Mouse (Mus musculus) embryo, embryonic 11.5 days (tissue): Measurements from ENCODE around the gene Cdk5rap3.
A peak's percentile ranks its signal among the peaks of the same experiment; 100 is the strongest.

Source experiments
- DNase-seq: peaks from one replicate; pipeline ENCODE4 v3.0.0-alpha.2; 2012; ENCODE audit warnings: low read depth, low spot score

The Cdk5rap3 gene

DNA sequence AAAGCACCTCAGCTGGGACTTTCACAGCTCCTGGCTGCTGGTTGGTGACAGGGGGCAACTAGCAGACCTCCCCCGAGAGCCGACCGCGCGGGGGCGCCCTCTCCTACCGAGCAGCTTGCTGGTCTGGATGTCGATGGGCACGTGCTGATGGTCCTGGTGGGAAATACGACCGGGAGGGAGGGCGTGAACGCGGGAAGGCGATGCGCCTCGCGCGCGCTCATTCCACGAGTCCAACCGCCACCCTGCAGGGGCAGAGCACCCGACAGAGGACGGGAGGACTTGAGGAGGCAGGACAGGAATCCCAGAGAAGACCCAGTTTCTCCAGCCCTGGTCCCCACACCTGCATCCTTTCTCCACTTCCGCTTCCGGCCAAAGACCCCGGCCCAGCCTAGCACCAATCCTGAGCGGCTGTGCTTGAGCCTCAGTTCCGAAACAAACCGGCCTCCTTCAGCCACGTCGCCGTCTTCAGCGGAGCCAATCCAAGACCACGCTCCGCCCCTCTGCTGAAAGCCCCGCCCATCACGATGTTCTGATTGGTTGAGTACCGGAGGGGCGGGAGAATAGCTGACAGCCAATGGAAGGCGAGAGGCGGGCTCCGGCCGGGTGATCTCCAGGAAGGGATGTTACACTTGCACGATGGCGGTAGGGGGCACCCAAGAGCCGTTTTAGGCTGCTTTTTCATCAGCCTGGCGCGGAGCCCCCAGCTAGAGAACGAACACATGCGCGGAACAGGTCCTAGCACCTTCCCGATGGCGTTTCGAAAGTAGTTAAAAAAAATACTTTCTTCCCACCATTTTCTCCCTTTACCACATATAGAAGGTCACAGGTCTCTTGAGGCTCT is at the start of gene Cdk5rap3:
Gene Cdk5rap3, minus strand, starts transcription at position 453 of the 841 bp plus-strand sequence.
- DNase-seq, result peak; percentile 100

DNA sequence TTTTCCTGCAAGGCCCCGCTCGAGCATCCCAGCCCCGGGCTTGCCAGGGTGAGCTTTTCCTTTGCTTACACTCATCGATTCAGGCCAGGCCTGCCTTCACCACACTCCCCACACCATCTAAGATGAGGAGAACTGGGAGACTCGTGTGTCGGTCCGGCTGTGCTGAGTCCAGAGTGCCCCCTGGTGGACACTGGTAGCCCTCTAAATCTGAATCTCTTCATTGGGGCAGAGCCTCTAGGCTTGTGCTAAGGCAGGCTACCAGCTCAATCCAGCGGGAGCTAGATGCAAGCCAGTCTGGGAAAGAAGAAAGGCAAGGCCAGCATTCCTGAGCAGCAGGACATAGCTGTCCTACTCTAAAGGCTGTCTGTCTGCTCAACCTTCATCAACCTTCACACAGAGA is 47.3 kb upstream of the Cdk5rap3 start:
- DNase-seq, result peak; percentile 71

DNA sequence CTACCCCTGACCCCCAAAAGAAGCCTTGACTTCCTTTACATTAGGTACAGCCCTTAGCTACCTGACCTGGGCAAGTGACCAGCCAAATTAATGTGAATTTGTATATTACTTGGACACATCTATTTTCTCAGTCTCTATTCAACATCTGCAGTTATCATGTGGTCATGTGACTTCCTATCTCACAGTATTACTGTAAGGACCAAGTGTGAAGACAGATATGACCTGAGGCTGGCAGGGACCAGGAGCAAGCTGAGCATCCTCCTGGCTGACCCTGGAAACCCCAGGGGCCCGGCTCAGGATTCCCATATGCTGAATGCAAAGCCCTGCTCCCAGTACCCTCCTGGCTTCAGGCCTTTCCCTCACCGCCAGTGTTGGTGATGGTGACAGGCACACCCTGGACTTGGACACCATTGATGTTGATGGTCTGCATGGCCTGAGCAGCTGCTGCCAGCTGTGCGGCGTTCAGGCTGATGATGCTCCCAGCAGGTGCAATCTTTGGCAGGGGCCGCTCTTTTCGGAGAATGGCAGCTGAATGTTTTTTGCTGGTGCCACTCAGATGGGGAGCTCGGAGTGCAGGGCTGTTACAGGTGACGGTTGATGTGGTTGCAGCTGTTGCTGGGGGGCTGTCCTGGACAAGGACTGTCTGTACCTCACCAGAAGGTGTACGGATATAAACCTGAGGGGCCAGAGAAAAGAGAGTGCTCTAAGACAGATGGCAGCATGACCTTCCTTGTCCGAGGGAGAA is 40.9 kb upstream of the Cdk5rap3 start:
- DNase-seq, result no peak

DNA sequence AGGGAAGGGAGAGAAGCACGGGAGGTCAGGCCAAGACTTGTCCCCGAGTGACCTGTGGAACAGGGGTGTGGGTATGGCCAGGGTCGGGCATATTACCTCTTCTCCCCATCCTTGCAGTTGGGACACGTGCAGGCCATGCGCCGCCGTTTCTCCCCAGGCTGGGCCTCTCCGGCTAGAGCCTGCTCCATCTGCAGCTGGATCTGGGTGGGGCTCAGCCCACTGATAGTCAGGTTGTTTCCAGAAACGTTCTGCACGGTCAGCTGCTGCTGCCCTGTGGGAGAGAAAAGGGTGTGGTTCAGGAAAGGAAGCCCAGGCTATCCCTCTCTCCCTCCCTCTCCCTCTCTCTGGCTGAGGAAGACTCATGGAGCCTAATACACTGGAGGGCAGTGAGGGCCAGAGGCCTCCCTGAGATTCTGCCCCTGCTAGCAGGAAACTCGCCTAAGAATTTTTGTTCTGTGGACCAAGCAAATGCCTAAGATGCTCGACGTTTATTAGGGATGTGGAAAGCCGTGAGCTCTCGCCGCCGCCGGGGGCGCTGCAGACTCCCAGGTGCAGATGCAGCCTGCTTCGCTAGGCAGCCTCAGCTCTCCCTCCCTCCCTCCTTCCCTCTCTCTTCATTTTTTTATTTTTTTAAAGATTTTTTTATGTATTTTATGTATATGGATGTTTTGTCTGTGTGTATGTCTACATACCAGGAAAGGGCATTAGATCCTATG is 39.9 kb upstream of the Cdk5rap3 start:
- DNase-seq, result no peak

DNA sequence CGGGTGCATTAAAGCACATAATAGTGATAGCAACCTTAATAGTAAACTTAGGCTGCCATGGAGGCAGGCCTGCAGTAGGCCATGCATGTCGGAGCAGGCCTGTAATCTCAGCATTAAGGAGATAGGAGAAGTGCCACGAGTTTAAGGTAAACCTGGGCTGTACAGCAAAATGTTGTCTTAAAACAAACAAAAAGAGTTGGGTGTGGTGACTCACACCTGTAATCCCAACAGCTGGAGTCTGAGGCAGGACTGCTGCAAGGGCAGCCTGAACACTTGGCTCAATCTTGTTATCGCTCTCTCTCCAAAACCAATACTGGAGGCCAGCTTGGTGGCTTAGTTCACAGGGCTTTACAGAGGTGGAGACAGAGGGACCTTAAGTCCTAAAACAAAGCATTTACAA is 38.8 kb upstream of the Cdk5rap3 start:
- DNase-seq, result no peak

DNA sequence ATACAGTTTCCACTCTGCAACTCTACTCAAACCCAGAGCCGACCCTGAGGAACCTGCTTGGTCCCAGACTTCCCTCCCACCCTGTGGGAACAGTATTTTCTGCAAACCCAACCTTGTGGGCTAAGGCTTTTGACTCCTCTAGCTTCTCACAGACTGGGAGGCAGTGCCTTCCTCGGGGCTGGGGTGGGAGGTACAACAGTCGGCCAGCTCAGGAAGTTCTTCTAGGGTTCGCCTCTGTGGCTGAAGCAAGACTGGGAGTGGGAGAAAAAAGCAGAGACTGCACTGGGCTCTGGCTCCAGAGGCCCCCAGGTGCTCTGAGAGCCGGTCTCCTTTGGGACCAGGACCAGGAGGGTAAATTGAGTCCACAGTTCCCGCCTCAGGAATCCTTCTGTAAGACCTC is 36.6 kb upstream of the Cdk5rap3 start:
- no peak for DNase-seq

DNA sequence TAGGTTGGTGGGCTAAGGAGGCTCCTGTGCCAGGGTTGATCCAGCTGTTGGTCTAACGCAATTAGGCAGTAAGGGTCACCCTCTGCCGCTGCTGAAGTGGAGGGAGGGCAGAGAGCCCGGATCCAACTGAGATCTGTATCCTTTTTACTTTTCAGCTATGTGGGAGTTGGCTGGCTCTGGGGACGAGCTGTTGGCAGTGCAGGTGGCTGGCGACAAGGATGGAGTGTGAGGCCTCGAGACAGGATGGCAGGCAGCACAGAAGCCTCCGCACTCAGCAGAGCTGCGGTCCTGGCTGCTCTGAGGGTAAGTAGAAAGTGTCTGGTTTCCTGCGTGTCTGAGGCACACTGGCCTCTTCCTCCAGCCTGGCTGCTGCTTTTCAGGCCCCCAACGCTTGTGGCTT is 36.1 kb upstream of the Cdk5rap3 start:
- no peak for DNase-seq

DNA sequence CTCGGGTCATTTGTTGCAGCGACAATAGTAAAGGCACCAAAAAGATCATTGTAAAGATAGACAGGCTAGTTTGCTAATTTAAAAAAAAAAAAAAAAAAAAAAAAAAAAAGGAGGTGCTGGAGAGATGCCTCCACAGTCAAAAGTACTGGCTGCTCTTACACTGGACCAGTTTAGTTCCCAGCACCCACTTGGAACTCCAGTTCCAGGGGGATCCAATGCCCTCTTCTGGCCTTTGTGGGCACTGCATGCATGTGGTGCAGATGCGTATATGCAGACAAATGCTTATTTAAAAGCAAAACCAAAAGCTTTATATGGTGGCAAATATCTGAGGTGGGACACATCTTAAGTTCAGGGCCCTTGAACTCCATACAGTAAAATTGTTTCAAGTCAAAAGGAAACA is 34.5 kb upstream of the Cdk5rap3 start:
- DNase-seq, result no peak

DNA sequence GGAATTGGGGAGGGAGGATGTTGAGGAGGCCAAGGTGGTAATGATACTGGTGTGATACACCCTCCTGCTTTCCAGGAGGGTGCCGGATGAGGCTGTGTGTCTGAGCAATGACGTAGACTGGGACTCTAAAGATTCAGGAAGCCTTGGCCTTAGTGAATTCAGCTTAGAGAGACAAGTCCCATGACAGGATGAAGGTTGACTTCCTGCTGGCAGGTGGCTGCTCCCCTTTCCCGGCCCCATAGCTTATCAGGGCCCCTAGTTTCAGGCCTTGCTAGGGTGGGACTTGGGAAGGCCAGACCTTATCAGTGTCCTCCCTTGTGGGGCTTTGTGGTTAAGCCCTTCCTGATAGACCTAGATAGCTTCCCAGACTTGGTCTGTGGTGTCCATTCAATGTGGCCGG is 31.6 kb upstream of the Cdk5rap3 start:
- no peak for DNase-seq

DNA sequence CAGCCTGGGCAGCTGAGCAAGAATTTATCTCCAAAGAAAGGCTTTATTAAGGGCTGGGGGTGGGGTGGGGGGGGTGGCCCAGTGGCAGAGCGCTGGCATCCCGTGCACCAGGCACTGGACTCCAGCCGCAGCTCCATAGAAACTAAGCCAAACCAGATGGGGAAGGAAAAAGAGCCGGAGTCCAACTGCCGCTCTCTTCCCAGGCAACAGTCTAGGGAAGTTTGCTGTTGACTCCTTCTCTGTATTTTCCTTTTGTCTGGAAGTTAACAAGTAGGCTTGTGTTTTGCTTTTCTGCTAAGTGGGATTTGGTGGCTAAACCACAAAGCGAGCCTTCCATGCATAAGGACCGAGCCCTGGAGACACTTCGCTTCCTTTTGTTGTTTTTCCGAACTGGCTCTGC is 30.2 kb upstream of the Cdk5rap3 start:
- no peak for DNase-seq

DNA sequence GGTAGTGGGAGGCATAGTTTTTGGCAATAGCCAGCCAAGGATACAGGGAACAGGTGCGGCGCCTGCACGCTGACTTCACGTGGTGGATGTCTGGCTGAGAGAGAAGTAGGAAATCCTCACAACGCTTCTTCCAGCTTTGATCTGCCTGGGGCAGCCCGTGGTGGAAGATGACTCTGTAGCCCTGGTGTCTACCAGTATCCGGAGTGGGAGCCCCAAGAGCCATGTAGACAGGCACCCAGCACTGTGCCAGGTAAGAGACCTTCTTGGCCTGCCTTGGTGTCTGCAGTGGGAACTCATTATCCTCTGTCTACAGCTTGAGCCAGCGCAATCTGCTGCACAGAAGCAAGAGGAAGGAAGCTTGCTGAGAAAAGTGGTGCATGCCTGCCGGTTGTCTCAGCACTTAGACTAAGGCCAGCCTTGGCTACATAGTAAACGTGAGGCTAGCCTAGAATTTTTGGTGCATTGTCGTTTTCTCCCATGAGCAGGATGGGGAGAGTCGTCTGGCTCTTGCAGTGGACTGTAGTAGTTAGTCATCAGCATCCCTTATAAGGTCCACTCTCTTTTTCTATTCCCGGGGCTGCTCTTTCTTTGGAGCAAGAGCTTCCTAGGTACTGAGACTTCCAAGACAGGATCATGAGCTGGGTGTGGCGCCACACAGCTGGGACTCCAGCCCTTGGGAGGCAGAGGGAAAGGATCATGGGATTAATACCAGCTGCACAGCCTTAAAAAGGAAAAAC is 28.7 kb upstream of the Cdk5rap3 start:
- no peak for DNase-seq

DNA sequence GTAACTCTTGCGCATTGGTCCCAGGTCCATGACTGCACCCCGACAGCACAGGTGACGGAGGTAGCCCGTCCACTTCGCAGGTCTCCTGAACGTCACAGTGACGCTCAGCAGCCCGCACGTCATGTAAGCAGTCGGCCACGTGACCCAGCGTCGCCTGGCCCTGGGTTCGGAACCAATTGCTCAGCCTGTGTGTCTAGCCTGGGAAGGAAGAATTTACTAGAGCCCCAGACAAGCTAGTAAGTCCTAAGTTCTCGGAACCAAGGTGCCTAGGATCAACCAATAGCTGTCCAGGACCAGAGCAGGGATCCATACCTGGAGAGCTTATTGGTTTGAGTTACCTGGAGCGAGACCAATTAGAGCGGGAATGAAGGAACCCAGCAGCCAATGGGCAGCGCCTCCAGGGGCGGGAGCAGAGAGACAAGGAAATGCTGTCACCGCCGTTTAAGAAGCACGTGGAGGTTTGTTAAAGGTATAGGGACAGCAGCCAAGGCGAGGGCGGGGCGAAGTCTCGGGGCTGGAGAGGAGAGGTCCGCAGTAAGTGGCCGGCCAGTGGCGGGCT is 27.5 kb upstream of the Cdk5rap3 start, which contains the start of gene Pnpo:
Gene Pnpo, minus strand, starts transcription at position 241 of the 559 bp plus-strand sequence.
- peak; percentile 85 for DNase-seq

DNA sequence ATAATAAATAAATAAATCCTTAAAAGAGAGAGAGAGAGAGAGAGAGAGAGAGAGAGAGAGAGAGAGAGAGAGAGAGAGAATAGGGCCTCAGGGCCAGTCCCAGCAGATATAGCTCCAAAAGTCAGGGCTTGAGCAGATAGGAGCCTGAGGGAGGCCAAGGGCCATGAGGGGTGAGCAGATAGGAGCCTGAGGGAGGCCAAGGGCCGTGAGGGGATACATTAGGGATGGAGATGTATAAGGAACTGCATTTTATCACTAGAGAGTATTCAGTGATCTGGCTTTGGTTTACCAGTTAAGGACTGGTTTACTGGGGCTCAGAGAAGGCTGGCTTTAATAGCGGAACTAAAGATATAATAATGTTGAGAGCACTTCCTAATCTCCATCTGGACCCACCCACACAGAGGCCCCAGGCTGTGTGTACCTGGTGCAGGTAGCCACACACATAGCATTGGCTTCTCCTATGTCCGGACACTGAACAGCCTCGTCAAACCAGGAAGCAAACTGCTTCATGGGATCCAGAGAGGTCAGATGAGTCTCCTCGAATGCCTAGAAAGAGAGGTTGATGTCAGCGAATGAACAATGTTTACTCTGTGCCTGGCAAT is 25.8 kb upstream of the Cdk5rap3 start:
- DNase-seq, result no peak

DNA sequence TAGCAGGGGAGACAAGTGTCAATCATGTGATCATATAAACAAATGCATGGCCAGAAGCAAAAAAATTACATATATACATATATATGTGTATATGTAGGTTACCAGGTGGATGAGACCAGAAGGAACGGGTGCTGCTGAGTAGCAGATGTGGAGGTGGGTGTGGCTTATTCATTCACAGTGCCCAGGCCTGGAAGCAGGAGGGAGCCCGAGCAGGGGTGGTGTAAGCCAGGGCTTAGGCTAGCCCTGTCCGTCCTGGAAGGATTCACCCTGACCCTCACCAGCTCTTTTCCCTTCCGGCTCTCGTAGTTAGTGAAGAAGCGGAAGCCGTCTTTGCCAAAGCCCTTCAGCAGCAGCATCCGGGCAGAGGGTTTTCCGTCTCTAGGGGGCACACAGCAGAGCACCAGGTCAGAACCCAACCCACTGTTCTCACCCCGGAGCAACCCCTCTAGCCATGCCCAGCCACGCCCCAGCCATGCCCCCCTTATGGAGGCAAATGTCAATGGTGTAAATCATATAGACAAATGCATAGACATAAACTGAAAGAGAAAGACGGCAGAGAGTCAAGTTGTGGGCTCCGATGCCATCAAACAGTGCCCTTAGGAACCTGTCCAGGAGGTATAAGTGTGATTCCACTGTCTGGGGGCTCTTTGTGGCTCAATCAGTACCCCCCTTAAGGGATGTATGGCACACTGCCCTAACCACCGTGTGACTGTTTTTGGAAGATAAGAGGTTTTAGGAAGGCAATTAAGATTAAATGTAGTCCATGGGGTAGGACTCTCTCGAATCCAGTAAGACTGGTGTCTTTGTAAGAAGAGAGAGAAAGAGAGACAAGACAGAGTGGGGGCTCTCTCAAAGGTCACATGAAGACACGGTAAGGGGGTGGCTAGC is 24.5 kb upstream of the Cdk5rap3 start:
- DNase-seq, result no peak

DNA sequence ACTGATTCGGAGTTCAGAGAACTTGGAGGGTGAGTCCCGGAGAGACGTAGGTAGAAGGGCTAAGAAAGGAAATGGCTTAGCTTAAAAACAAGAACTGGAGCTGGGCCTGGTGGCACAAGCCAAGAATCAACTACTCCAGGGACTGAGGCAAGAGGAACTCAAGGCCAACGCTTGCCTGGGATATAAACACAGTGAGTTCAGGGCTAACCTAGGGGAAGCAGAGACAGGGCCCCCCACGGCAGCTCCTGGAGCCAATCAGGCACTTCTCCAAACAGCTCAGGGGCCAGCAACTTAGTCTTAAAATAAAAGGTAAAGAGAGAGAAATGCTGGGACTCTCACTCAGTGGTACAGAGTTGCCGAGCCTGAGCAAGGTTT is 22.1 kb upstream of the Cdk5rap3 start:
- no peak for DNase-seq

DNA sequence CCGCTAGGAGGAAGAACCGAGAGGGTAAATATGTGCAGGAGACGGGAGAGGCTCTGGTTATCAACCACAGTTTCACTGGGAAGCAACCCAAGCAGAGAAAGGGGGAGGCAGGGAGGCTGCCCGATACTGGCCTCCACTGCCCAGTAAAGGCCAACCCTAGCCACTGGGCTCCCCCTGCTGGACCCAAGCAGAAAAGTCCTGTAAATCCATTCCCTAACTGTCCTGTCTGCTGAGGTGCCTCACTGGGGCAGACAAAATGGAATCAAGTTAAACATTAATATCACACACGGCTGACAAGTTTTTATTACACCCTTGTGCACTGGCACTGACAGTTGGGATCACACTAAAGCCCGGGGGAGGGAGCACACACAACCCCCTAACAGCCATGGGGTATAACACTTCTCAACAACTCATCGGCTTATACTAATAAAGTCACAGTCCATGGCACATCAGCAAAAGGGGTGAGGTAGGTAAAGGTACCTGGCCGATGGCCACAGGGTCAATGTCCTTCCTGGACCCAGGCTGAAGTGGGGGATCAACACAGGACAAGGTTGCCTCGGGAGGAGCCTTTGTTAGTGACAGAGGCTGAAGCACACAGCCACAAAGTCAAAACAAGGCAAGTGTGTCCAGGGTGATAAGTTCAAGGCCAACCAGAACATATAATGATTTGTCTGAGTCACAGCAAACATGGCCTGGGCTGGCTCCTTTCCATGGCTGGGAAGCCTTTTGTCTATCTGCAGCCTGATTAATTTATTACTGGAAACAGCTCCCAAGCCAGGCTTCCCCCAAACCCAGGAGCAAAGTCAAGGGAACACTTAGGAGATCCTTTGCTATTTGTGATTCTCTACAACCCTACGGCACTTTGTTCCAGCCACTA is 21.5 kb upstream of the Cdk5rap3 start:
- DNase-seq, result no peak

DNA sequence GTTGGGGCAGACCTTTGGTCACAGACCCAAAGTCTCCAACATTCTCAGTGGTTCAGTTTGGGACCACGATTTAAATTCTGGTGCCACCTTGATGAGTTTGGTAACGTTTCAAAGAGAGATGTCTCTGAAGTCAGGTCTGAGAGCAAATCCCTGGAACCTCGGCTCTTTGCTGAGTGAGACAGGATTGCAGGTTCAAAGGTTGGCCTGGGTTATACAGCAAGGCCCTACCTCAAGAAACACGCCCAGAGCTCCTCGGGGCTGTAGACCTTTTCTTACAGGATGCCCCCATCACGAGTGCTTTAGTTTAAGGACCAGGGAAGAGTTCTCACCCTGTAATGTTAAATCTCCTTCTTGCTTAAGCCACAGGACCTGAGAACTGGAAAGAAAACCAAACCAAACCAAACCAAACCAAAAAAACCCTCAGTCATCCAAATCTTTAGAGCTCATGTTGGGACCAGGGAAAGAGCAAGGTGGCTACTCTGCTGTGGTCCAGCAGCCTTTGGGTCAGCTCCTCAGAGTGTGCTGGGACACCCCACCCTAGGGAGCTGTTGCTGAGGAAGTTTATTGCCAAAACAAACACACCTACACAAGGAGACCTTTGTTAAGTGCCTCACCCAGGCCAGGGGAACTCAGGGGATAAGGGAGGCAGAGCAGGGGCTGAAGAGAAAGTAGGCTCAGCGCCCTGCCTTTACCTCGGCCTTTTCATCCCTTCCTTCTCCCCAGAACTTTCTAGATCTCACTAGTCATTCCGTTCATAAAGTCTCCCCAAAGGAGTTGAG is 19.8 kb upstream of the Cdk5rap3 start:
- no peak for DNase-seq

DNA sequence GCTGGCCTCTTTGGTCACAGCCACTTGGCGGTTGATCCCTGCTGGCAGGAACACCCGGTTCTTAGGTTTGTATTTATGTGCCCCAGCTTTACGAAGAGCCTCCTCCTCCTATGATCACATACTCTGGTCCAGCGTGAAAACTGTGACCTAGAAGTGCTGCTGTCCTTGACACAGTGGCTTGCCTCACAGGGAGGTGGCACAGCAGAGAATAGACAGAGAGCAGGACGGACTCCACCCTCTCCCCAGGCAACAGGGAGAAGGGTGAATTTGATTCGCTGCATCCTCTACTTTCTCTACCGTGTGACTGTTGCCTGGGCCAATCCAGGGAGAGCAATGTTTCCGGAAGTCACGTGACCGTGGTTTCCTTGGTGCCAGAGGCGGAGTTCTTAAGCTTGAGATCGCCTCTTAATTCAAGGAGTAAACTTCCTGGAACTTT is 18.6 kb upstream of the Cdk5rap3 start:
- peak; percentile 29 for DNase-seq
